Mouse (Mus musculus) monocyte, adult 5-6 weeks (primary cell): ENCODE measurements around the gene Mfsd12. TPM values are rescaled to one million over a fixed set of nuclear protein-coding genes. Genes with fewer than 3 reads are reported as not detected.

Experiments used
- ATAC-seq: fragments of 153-309, 156-312 bp; replicated peaks from 2 replicates; pipeline ENCODE4 v1.8.0; 2017; ENCODE audit warnings: mild to moderate bottlenecking; ENCODE audit not compliant: low TSS enrichment, insufficient number of reproducible peaks, severe bottlenecking, poor library complexity, low FRiP score
- total RNA-seq: library from RNA; stranded (forward); fragments of 200-1000, 200-491, 200-594 nt; gene quantifications from 3 replicates; pipeline ENCODE4 v1.2.3, GENCODE M21; 2017

Mfsd12 gene
- total RNA-seq, 1 experiment from 2014 or later: 5.3 TPM

DNA sequence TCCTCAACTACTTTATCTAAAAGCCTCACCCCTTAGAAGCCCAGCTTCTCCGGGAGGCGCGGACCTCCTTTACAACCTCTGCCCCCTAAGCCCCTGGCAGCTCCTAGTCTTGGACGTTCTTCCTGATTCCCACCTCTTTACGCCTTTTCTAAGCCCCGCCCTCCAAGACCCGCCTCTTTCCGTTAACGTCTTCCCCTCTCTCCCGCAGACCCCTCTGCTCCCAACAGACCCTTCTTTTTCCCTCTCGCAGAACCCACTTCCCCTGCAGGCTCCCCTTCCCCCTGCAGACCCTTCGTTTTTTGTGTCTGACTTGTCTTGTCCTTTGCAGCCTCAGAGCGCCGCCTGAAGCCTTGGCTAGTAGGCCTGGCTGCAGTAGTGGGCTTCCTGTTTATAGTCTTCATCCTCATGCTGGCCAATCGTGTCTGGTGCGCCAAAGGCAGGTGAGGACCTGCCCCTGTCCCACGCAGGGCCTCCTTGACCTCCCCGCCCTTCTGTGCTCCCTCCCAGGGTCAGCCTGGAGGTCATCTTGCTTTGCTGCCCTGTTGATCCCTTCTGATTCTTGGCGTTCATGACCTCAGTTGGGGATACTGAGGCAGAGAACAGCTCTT lies 36.3 kb downstream of the Mfsd12 start:
- no peak for ATAC-seq

DNA sequence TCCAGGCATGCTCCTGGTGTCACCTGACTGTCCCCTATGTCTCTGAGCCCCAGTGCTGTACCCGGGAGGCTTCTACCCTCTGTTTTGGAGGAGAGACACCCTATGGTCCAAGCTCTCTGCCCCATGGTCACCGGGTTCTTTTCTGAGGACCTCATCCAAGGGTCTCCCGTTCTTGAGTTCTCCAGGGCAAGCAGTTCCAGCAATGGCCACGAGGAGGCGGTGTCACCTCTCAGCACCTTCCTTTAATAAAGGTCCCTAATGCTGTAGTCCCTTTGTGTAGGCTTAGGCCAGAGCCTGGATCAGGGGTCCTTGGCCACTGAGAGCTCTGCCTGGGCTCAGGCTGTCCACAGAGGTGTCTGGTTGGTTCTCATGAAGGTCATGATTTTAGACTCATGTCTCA lies 37.8 kb downstream of the Mfsd12 start:
- peak; percentile 41 for ATAC-seq

DNA sequence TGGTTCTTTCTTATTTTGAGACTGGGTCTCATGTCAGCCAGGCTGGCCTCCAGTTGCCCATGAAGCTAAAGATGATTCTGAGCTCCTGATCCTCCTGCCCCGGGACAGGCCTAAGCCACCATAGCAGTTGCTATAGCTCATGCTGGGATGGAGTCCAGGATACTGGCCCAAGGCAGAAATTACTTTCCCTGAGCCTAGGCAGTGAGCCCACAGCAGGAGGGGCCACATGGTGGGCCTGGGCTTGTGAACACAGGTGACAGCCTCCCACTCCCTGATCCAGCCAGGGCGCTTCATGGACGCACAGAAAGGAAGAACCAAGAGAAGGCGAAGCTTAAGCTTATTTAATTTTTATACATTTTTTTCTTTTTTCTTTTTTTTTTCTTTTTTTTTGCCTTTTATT lies 38.6 kb downstream of the Mfsd12 start:
- ATAC-seq: no peak

DNA sequence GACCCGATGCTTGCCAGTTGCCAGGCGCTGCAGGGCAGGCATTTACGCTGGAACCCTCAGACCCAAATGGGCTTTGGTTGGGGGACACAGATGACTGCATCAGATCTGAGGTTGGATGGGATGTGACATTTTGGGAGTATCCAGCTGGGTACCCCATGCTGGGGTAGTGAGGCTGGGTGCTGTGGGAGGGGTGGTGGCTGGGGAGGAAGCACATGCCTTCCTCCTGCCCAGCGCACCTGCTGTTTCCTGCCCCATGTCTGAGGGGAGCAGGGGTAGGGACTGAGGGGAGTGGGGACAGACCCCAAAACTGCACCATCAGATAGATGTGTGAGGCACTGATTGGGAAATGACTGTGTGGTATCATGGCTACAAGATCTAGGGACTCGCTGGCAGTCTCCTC lies 39.5 kb downstream of the Mfsd12 start:
- ATAC-seq: no peak

DNA sequence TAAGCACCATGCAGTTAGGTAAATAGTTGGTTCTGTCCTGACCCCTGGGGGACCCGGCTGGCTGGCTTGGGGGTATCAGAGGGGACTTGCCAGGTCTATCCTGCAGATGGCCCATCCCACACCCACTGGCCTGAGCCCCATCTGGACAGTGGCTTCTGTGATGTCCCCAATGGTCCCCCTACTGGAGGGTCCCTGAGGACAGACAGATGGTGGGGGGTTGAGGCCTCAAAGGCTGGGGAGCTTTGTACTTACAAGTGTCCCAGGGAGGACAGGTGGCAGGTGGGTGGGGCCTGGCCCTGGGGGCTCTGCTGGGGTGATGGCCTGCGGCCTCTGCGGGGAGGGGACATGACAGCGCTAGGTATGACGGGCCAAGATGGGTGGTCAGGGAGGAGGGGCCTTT lies 42.0 kb downstream of the Mfsd12 start:
- no peak for ATAC-seq

DNA sequence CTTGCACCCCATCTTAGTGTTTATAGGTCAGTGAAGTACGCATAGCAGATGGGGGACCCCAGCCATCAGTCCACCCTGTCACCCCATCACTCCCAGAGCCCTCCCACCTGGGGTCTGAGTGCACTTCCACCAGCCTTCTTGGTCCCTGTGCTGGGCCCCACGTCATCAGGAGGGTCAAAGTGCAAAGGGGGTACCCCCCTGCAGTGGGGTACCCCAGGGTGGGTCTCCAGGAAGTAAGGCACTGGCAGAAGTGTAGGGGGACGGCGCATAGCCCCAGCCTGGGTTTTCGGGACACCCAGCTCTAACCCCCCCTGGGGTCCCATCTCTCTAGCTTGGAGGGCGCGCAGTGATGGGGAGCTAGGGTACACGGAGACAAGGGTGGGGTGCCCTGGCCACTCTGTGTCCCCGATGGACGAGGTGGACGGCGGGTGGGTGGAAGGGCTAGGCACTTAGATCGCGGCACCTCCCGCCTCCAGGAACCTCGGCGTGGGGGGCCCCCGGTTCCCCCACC lies 42.6 kb downstream of the Mfsd12 start:
- no peak for ATAC-seq

DNA sequence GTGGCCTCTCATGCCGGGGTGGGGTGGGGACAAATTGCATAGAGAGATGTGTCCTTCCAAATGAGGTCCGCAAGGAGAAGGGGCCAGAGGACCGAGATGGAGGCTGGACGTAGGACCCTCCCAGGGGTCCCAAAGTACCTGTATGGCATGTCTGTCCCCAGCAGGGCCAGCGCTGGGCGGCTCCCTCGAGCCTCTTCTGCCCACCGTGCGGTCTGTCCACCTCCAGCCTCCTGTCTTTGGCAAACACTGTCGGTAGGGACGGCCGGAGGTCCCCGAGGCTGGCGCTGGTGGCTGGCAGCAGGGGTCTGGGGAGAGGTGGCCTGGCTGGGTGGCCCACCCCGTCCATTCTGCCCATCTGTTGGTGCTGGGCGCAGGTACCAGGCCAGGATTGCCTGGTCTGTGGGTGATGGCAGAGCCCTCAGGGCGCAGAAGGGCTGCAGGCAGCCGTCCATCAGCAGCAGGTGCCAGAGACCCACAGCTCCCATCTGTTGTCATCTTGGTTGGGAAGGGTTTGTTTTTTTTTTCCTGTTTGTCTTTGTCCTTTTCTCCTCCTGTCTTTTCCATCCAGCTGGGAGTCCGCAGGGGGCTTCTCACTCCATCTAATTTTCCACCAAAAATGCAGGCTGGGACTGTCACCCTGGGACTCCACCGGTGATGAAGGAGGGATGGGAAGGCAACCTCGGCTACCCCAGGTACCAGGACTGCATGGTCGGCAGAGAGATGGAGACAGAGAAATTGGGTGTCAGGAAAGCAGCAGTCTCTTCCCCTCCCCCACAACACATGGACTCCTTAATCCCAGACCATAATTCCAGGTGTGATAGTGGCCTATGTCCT lies 43.3 kb downstream of the Mfsd12 start:
- no peak for ATAC-seq

DNA sequence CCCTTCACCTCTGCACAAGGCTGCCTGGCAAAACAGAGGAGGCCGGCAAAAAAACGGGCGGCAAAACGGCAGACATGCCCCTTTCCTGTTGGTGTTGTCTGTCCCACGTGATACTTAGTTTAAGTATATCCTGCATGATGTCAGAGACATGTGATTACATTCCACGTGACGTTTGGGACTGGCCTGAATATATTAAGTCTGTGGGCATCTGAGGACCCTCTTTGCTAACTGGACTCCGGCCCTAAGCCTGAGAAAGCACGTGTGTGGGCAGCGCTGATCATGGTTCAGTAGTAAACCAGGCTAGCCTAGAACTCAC lies 43.9 kb downstream of the Mfsd12 start:
- ATAC-seq: no peak

DNA sequence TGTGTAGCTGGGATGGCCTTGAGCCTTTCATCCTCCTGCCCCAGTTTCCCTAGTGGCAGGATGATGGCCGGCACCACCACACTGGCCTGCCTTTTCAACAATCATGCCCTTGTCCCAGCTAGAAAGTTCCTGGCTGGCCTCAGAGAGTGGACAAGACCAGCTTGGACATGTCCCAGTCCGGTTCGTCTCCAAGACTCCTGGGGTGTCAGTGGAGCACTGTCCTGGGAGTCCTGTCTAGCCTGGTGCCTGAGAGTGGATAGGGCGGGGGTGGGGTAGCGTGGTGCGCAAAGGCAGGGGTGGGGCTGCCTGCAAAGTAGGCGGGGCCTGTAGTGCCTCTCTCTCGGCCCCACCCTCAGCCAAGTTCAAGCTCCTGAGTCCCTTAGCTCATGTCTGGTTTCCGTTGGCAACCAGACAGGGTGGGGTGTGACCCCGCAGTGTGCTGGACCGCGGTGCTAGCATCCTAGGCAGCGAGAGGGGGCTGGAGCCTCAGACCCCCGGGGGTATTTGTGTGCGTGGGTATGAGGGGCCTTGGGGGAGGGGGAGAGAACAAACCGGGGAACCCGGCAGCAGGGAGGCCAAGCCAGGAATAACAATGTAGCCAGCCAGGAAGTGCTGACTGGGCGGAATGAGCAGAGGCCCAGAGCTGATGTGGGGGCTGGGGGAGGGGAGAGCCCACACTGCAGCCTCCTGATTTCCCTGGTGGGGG lies 44.4 kb downstream of the Mfsd12 start:
- peak; percentile 51 for ATAC-seq

DNA sequence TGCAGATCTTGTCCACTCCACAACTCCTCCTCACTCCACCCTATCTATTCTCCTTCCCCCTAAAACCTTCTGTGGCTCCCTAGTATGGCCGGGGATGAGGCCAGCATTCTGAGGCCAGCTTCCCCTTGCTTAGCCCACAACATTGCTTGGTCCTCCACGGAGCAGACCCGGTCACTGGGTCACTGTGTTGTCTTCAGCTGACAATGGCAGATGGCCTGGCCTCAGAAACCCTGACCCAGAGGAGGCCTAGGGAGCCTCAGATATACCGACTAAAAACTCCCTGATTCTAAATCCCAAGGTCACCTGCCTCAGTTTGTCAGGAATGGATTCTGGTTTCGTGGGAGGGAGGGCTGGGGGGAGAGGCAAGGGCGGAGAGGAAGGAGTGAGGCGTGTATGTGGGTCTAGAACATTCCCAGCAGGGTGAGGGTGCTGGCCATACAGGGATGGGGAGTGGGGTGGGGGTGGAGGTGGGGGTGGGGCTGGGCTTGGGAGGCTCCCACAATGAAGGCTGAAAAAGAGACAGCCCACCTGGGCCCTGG lies 45.0 kb downstream of the Mfsd12 start:
- ATAC-seq: no peak

DNA sequence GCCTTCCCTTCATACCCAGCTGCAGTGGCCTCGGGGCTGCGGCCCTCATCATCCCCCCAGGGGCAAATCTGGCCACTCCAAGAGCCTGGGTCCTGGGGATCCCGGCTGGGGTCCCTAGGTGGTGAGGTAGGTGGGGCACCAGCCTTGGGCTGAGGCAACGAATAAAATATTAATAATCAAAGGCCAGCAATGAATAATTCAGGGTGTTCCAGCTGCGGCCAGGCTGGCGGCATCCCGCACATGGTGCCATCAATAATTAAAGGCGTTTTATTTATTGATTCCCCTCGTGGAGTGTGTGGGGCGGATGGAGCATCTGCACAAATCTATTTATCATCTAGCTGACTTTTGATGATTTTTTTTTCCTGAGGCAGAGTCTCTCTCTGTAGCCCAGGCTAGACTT lies 46.2 kb downstream of the Mfsd12 start:
- no peak for ATAC-seq

DNA sequence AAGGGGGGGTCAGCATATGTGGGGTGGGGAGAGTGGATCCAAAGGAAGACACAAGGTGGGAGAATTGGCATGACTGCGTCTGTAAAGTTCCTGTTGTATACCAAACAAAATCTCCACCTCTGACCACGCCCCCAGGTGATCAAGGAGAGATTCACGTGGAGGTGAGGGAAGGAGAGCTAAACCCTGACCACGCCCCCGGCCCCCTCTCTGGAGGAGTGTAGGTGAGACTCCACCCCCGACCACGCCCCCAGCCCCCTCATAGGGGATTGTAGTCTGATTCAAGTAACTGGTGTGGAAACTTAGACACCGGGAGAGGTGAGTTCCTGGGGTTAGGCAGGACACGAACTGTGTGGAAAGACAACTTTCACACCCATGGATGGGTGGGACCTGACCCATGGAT lies 46.8 kb downstream of the Mfsd12 start:
- no peak for ATAC-seq

DNA sequence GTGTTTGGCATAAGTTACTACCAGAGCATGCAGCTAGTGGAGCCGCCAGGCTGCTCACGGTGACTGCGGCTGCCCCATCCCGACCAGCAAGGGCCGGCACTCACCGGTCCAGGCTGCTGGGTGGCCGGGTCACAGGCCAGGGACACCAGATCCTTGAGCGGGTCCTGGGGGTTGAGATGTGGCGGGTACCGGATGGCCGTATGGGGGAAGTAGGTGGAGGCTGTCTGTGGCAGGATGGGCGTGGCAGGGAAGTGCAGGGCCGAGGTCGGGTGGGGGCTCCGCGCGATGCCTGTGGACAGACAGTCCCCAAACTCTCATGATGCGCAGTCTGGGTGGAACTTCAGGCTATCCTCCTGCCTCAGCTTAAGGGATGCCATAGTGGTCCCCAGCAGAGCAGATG lies 47.4 kb downstream of the Mfsd12 start:
- peak; percentile 50 for ATAC-seq

DNA sequence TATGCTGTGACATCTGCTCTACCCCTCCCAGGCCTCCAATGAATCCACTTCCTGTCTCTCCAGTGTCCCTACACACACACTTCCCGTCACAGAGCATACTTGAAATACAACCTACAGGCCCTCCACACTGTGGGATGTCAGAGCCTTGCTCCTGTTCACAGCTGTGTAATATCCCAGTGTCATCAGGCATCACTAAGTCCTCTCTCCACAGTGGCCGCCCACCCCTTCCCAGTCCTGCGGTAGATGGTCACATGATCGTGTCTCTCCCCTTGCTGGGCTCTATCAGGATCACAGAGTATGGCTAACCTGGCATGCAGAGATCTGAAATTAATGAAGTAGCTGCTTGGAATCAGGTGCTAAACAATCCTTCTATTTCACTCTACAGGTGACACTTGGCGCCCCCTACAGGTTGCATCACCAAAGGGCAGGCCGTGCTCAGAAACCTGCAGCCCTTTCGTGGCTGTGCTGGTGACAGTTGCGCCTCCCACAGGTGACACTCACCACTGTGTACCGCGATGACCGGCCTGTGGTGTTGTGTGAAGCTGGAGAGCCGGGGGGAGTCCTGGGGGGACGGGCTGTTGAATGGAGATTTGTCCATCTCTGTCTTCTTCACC lies 48.4 kb downstream of the Mfsd12 start:
- no peak for ATAC-seq

DNA sequence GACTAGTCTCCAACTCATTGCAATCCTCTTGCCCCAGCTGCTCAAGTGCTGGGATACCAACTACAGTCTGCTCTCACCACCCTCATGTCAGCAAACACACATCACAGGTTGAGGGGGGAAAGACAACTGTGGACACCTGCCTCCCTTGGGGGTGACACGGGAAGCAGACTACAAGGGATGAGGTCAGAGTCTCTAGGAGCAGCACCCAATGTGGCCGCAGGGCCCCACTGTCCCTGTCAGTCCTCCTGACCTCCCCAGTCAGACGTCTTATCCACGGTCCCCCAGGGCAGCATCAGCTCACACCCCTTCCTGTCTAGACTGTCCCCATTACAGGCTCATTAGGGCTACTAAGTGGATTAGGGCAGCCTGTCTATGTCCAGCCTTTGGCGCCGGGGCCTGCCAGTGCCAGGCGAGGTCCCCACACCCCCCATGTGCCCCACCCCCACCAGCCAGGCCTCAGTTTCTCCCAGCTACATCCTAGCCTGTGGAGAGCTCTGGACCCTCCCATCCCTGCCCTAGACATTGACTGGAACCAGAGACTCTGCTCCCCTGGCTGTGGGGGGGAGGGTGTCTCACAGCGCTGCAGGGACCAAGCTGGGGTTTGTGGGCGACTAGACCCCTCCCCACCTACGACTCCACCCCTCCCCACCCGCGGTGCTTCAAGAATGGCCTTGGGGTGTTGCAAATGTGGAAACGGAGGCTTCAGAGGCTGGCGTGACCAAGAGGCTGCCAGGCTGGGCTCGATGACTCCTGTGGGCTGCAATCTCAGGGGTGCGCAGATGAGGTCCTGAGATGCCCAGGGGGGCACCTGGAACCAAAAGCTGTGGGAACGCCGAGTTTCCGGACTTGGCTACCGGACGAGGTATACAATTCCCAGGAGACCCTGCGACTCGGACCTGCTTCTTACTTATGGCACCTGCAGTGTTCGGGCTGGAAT lies 49.5 kb downstream of the Mfsd12 start:
- ATAC-seq: no peak

DNA sequence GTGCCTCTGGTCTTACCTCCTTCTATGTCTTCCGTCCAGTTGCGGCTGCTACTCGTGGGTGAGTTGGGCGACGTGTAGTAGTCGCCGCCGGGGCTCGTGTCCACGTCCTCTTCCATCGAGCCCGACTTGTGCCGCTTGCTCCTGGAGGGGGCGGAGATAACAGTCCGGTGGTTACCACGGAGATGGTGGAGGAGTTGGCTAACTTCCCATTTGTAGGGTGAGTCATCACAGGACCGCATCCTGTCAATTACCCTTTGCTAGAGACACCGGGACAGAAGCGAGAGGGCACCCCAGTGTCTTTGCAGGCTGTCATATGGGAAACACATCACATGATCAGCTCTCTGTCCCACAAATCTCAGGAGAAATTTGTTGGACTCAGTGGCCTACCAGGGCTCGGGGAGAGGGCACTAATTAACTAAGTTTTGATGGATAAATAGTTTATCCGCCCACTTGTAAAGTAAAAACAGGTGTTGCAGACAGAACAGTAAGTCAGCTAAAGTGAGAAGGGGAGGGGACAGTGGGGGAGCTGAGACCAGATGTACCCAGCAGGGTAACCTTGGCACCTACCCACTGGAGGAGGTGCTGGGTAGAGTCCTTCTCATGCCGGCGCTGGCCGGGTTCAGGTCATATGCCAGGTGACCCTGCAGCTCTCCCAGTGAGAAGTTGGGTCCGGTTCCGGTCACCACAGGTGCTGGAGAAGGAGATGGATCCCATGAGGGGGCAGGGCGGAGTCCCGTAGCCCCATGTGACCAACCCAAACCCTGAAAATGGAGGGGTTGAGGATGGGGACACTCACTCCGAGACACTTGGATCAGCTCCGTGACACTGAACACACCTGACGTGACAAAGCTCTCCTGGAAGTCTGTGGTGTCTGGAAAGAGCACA lies 50.5 kb downstream of the Mfsd12 start:
- peak; percentile 77 for ATAC-seq

DNA sequence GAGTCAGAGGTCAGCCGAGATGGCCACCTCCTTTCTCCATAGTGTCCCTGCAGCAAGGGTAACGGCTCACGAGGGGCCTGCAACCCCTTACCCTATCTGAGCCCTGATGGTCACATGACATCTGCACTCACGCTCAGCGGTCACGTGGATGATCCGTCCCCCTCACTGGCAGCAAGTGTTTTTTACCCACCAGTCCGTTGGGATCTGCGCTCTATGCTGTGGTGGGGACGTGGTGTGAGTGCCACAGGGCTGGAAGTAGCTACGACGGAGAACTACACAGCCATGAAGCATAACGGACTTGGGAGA lies 51.1 kb downstream of the Mfsd12 start:
- no peak for ATAC-seq
